Mouse (Mus musculus): ENCODE measurements at regions not wholly inside any gene's neighbourhood (a gene's known extent, or its start where the extent isn't known, plus 50 kb on each side); places are given as distances from the start of the nearest gene placed in this dataset.

GRCm38 (mm10) chr3:80422106-80422505, 380.5 kb downstream of the Gria2 start:
- ChIA-PET POLR2A (interaction anchor here (0.6 to 0.7 kb wide), 2 partner anchors 1457 to 1700 kb away, joined by 3 to 10 read pairs; no protein-coding TSS in a partner anchor), CTCF (interaction anchor here (1.0 to 1.5 kb wide), 2 partner anchors 19 to 70 kb away, joined by 3 read pairs; no protein-coding TSS in a partner anchor)
- no peak for TF ChIP-seq CTCF (IDR thresholded peaks at IDR 0.05)
- no peak for DNase-seq (ENCODE audit: low read depth, low spot score)
- no peak for ATAC-seq
- in situ Hi-C loops (cut with MboI; ENCODE audit: low pct_unique_long_range_greater_than_20kb) = no loop called here
- H3K27me3 ChIP-seq = peaks cover 46% of the 10 kb centered on the region

DNA sequence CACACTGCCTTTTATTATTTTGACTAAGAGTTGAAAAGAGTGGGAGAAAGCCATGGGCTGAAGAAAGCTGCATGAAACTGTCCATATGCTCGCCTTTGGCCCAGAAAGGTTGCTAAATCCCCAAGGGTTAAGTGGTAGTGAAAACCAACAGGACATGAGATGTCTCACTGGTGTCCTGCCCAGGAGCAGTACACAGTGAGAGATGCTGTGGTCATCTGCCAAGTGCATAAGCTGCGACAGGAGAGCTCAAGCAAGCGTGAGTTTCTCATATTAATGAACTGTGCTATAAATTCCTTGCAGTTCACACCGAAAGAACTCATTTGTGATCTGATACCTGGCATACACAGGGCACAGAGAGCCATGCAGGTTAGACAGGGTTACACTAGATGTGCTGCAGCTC, 380.0 kb downstream of the Gria2 start:
- in situ Hi-C loops (cut with MboI; ENCODE audit: low pct_unique_long_range_greater_than_20kb) = no loop called here
- DNase-seq (ENCODE audit: low read depth, low spot score) (no peak), ATAC-seq (no peak)
- ChIA-PET CTCF (interaction anchor here (1.5 kb wide), 1 partner anchor 19 kb away, joined by 3 read pairs; no protein-coding TSS in a partner anchor), POLR2A (interaction anchor here (0.7 kb wide), 1 partner anchor 1456 kb away, joined by 10 read pairs; no protein-coding TSS in a partner anchor)
- H3K27me3 ChIP-seq = peaks cover 46% of the 10 kb centered on the region
- no peak for TF ChIP-seq CTCF (IDR thresholded peaks at IDR 0.05)
